Mouse (Mus musculus) ES-E14 (cell line): Measurements from ENCODE around the gene Art4. TPM values are rescaled to one million over a fixed set of nuclear protein-coding genes. Genes with fewer than 3 reads are reported as not detected.

Experiments used
- DNase-seq: peaks from one replicate; pipeline ENCODE4 v3.0.0-alpha.2; 2013; ENCODE audit warnings: low read depth, low spot score
- H3K27ac ChIP-seq: 2 replicates; pipeline ENCODE4 v1.5.1; 2012; ENCODE audit warnings: low read depth, mild to moderate bottlenecking, low read length, moderate library complexity, mixed read lengths; ENCODE audit not compliant: poor library complexity, insufficient read depth, severe bottlenecking
- H3K36me3 ChIP-seq: 2 replicates; pipeline ENCODE4 v1.6.1; 2012; ENCODE audit warnings: mild to moderate bottlenecking, low read length, moderate library complexity, mixed read lengths; ENCODE audit not compliant: control insufficient read depth, poor library complexity, insufficient read depth, severe bottlenecking
- H3K4me1 ChIP-seq, 2 experiments: fragments of 150-350 bp in 1 of 2; sonication (generic) in 1 of 2; 2 replicates each; pipeline ENCODE4 v1.6.1; 2012; ENCODE audit warnings: low read length in 2 of 2, mild to moderate bottlenecking in 1 of 2, mixed read lengths in 1 of 2; ENCODE audit not compliant: control insufficient read depth in 2 of 2, insufficient read depth in 2 of 2, poor library complexity in 1 of 2
- H3K4me3 ChIP-seq, 2 experiments: fragments of 150-350 bp in 1 of 2; sonication (generic) in 1 of 2; 2 replicates each; pipeline ENCODE4 v1.5.1; 2012; ENCODE audit warnings: low read length in 2 of 2, low read depth in 1 of 2, mild to moderate bottlenecking in 1 of 2, mixed read lengths in 1 of 2; ENCODE audit not compliant: insufficient read depth in 1 of 2, poor library complexity in 1 of 2, severe bottlenecking in 1 of 2
- H3K9ac ChIP-seq: 2 replicates; pipeline ENCODE4 v1.6.1; 2012; ENCODE audit warnings: low read depth, mild to moderate bottlenecking, low read length, mixed read lengths; ENCODE audit not compliant: poor library complexity, insufficient read depth, severe bottlenecking
- H3K9me3 ChIP-seq: fragments of 150-350 bp; sonication (generic); 2 replicates; pipeline ENCODE4 v1.6.1; 2012; ENCODE audit warnings: low read depth, mild to moderate bottlenecking, low read length; ENCODE audit not compliant: control insufficient read depth, insufficient read depth
- CHD2 ChIP-seq: IDR thresholded peaks from 2 replicates; pipeline ENCODE4 v1.6.1; 2014; ENCODE audit warnings: mild to moderate bottlenecking, low read depth, low read length, inconsistent platforms
- HCFC1 ChIP-seq: IDR thresholded peaks from 2 replicates; pipeline ENCODE4 v1.6.1; 2012; ENCODE audit warnings: low read length, inconsistent platforms, borderline replicate concordance; ENCODE audit not compliant: insufficient read depth
- MAFK ChIP-seq: IDR thresholded peaks from 2 replicates; pipeline ENCODE4 v1.6.1; 2014; ENCODE audit warnings: mild to moderate bottlenecking, low read depth, low read length, inconsistent platforms; ENCODE audit not compliant: insufficient read depth
- ZC3H11A ChIP-seq: IDR thresholded peaks from 2 replicates; pipeline ENCODE4 v1.6.1; 2012; ENCODE audit warnings: low read depth, mild to moderate bottlenecking, inconsistent platforms, low read length, borderline replicate concordance
- ZNF384 ChIP-seq: IDR thresholded peaks from 2 replicates; pipeline ENCODE4 v1.6.1; 2012; ENCODE audit warnings: low read depth, low read length, inconsistent platforms
- in situ Hi-C, 2 experiments: fragments of 600-800 bp; cut with MboI; formaldehyde crosslinking; loops; one replicate each; pipeline ENCODE4 v1.15.1; 2025; ENCODE audit warnings: low sequenced_read_pairs in 2 of 2, inconsistent platforms in 1 of 2; ENCODE audit not compliant: unreplicated experiment in 2 of 2
- total RNA-seq: library from RNA; depleted of rRNA; stranded (reverse); fragments of 300-350 nt; gene quantifications from 2 replicates; pipeline ENCODE4 v1.2.3, GENCODE M21; 2012

Art4 gene
- total RNA-seq, 1 experiment, result not detected

DNA sequence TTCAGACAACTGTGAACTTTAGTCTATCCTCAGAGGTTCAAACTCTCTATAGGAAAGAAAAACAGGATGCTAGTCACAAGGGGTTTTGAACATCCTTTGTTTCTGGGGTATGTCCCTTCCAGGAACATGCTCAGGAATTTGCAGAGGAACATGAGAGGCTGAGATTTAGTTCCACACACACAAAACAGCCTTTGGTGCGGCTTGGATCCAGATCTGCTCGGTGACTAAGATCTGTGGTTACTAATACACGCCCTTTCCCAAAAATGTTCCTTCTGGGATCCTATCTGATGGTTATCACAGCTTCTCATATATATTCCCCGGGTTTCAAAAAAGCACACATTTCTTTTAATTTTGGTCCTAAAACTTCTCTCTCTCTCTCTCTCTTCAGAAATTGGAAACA, 40.3 kb upstream of the Art4 start:
- no peak overlapping the region for H3K4me3 ChIP-seq
- no peaks in the 10 kb centered on the region for H3K9me3 ChIP-seq
- no peak overlapping the region for H3K27ac ChIP-seq
- H3K36me3 ChIP-seq, result no peaks in the 10 kb centered on the region
- in situ Hi-C loops, result no loop called here
- no peaks in the 10 kb centered on the region for H3K4me1 ChIP-seq
- DNase-seq, result no peak
- no peak for TF ChIP-seq ZC3H11A
- TF ChIP-seq ZNF384, result no peak
- TF ChIP-seq MAFK, result no peak
- no peak for TF ChIP-seq HCFC1
- TF ChIP-seq CHD2, result no peak
- no peak overlapping the region for H3K9ac ChIP-seq

- Histone ChIP-seq H3K9ac (no peak overlapping the region), H3K4me3 (no peak overlapping the region), H3K27ac (no peak overlapping the region), H3K4me1 (no peaks in the 10 kb centered on the region), H3K36me3 (no peaks in the 10 kb centered on the region), H3K9me3 (no peaks in the 10 kb centered on the region)
- no peak for DNase-seq
- TF ChIP-seq HCFC1, result no peak
- no peak for TF ChIP-seq CHD2
- no peak for TF ChIP-seq ZC3H11A
- TF ChIP-seq ZNF384, result no peak
- no peak for TF ChIP-seq MAFK
- in situ Hi-C loops, result no loop called here
Observed at GRCm38 (mm10) chr6:136894532-136895339, 37.2 kb upstream of the Art4 start.

- DNase-seq, result no peak
- Histone ChIP-seq H3K4me1 (no peaks in the 10 kb centered on the region), H3K27ac (no peak overlapping the region), H3K4me3 (no peak overlapping the region), H3K9ac (no peak overlapping the region), H3K9me3 (no peaks in the 10 kb centered on the region), H3K36me3 (no peaks in the 10 kb centered on the region)
- in situ Hi-C loops, result no loop called here
- TF ChIP-seq HCFC1 (no peak), ZNF384 (no peak), CHD2 (no peak), ZC3H11A (no peak), MAFK (no peak)
Observed at GRCm38 (mm10) chr6:136892002-136892401, 34.5 kb upstream of the Art4 start.

- H3K27ac ChIP-seq, result no peak overlapping the region
- no peak for DNase-seq
Observed at GRCm38 (mm10) chr6:136889554-136889953, 32.0 kb upstream of the Art4 start.

More at GRCm38 (mm10) chr6:136889554-136889953, 32.0 kb upstream of the Art4 start:
- Histone ChIP-seq H3K9ac (no peak overlapping the region), H3K36me3 (no peaks in the 10 kb centered on the region), H3K4me1 (no peaks in the 10 kb centered on the region), H3K4me3 (no peak overlapping the region), H3K9me3 (no peaks in the 10 kb centered on the region)
- in situ Hi-C loops, result no loop called here
- TF ChIP-seq HCFC1, result no peak
- TF ChIP-seq MAFK, result no peak
- no peak for TF ChIP-seq ZC3H11A
- no peak for TF ChIP-seq ZNF384
- no peak for TF ChIP-seq CHD2
